Mouse (Mus musculus) midbrain, postnatal 0 days (tissue): ENCODE measurements at regions not wholly inside any gene's neighbourhood (a gene's known extent, or its start where the extent isn't known, plus 50 kb on each side); places are given as distances from the start of the nearest gene placed in this dataset.

Experiments used
- ATAC-seq: fragments of 200-750 bp; cut with Nextera tagmentation; 2 replicates; pipeline ENCODE4 v1.8.0; 2017; ENCODE audit warnings: moderate number of reproducible peaks, mild to moderate bottlenecking, moderate TSS enrichment, moderate library complexity; ENCODE audit not compliant: low FRiP score
- DNase-seq: peaks from one replicate; pipeline ENCODE4 v3.0.0-alpha.2; 2015; ENCODE audit warnings: low spot score
- H3K27ac ChIP-seq: fragments of 300-500 bp; sonication (generic); 2 replicates; pipeline ENCODE4 v1.5.1; 2014; ENCODE audit warnings: low read depth, mild to moderate bottlenecking, low read length, mixed read lengths
- H3K27me3 ChIP-seq: fragments of 300-500 bp; sonication (generic); 2 replicates; pipeline ENCODE4 v1.6.1; 2014; ENCODE audit warnings: low read length, control low read depth, mixed read lengths; ENCODE audit not compliant: insufficient read depth
- H3K36me3 ChIP-seq: fragments of 300-500 bp; sonication (generic); 2 replicates; pipeline ENCODE4 v1.6.1; 2014; ENCODE audit warnings: low read length, control low read depth, mixed read lengths; ENCODE audit not compliant: insufficient read depth
- H3K4me1 ChIP-seq: fragments of 300-500 bp; sonication (generic); 2 replicates; pipeline ENCODE4 v1.6.1; 2014; ENCODE audit warnings: mild to moderate bottlenecking, control low read depth, antibody characterized with exemption, low read length, mixed read lengths; ENCODE audit not compliant: insufficient read depth
- H3K4me2 ChIP-seq: fragments of 300-500 bp; sonication (generic); 2 replicates; pipeline ENCODE4 v1.6.1; 2014; ENCODE audit warnings: low read depth, mild to moderate bottlenecking, low read length, mixed read lengths; ENCODE audit not compliant: poor library complexity, severe bottlenecking
- H3K4me3 ChIP-seq: fragments of 300-500 bp; sonication (generic); 2 replicates; pipeline ENCODE4 v1.5.1; 2014; ENCODE audit warnings: low read depth, mild to moderate bottlenecking, low read length, moderate library complexity
- H3K9ac ChIP-seq: fragments of 300-500 bp; sonication (generic); replicated peaks from 2 replicates; pipeline ENCODE4 v1.6.1; 2014; ENCODE audit warnings: mild to moderate bottlenecking, low read length, moderate library complexity, mixed read lengths; ENCODE audit not compliant: poor library complexity, severe bottlenecking
- H3K9me3 ChIP-seq: fragments of 300-500 bp; sonication (generic); 2 replicates; pipeline ENCODE4 v1.6.1; 2016; ENCODE audit warnings: low read length, control low read depth
- CTCF ChIP-seq: IDR thresholded peaks from 2 replicates; pipeline ENCODE4 v1.5.1; 2016; ENCODE audit warnings: antibody characterized with exemption, mild to moderate bottlenecking
- WGBS: fragments of 180-500 bp; shearing (Covaris S2); extraction: QIAGEN DNeasy Blood & Tissue Kit; methylation state at CpG from one replicate; pipeline ENCODE4 v1.1.7; 2014; 5-methylcytosine and 5-hydroxymethylcytosine counted together

DNA sequence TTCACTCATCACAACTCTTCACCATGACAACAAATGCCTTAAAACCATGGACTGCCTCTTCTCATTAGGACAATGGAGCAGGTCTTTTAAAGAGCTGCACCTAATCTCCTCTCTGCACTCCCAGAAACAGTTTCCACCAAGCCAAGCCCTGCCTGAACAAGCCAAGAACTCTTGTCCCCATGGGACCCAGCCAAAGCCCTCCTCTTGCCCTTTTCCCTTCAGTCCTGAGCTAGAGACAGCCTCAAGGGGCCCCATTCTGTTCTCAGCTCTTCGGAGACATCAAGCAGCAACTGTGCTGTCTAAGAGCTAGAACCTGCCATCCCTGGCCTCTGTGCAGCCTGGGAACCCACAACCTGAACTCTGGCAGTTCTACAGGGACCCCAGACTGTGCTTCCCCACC lies 345.0 kb upstream of the Irak1bp1 start:
- TF ChIP-seq CTCF, result no peak
- WGBS, result 81% methylated on average over 1 of the region's 1 CpGs
- Histone ChIP-seq H3K4me3 (no peak overlapping the region), H3K36me3 (no peaks in the 10 kb centered on the region), H3K9ac (no peak overlapping the region), H3K4me2 (no peak overlapping the region), H3K4me1 (no peaks in the 10 kb centered on the region), H3K27ac (no peak overlapping the region), H3K9me3 (0 out of 2 replicates have a peak, but pooled peaks cover 4% of the 10 kb centered on the region), H3K27me3 (no peaks in the 10 kb centered on the region)
- no peak for DNase-seq
- no peak for ATAC-seq

GRCm38 (mm10) chr9:82493440-82493839 lies 335.9 kb upstream of the Irak1bp1 start:
- Histone ChIP-seq H3K27me3 (no peaks in the 10 kb centered on the region), H3K9ac (no peak overlapping the region), H3K4me2 (no peak overlapping the region), H3K36me3 (no peaks in the 10 kb centered on the region), H3K4me1 (no peaks in the 10 kb centered on the region), H3K4me3 (no peak overlapping the region), H3K27ac (no peak overlapping the region), H3K9me3 (no peaks in the 10 kb centered on the region)
- ATAC-seq (no peak), DNase-seq (no peak)
- no peak for TF ChIP-seq CTCF

- Histone ChIP-seq H3K27me3 (no peaks in the 10 kb centered on the region), H3K9ac (no peak overlapping the region), H3K4me2 (no peak overlapping the region), H3K27ac (no peak overlapping the region), H3K9me3 (no peaks in the 10 kb centered on the region), H3K4me3 (no peak overlapping the region), H3K4me1 (no peaks in the 10 kb centered on the region), H3K36me3 (no peaks in the 10 kb centered on the region)
- no peak for ATAC-seq
- no peak for TF ChIP-seq CTCF
- WGBS, result 25% methylated on average over 2 of the region's 2 CpGs
- DNase-seq, result peak; percentile 70
These were observed 319.3 kb upstream of the Irak1bp1 start for GRCm38 (mm10) chr9:82510014-82510413.

DNA sequence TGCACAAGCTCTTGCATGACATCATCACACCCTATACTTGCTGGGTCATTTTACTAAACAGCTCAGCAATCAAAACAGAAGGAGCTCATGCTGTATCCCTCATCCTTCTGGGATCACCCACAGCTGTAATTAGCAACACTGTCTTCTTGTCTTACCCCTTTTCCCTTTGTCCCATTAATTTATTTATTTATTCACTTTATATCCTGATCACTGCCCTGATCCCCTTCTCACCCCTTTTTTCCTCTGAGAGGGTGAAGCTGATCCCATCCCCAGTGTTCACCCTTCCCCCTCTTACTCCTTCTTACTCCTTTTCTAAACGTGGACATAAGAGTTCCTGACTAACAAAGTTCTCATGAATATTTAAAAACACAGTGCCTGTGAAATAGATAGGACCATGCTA lies 310.3 kb upstream of the Irak1bp1 start:
- no peak overlapping the region for H3K9ac ChIP-seq
- H3K27me3 ChIP-seq, result no peaks in the 10 kb centered on the region
- DNase-seq, result no peak
- no peaks in the 10 kb centered on the region for H3K9me3 ChIP-seq
- no peaks in the 10 kb centered on the region for H3K4me1 ChIP-seq
- H3K4me2 ChIP-seq, result no peak overlapping the region
- H3K4me3 ChIP-seq, result no peak overlapping the region
- no peak overlapping the region for H3K27ac ChIP-seq
- TF ChIP-seq CTCF, result no peak
- H3K36me3 ChIP-seq, result no peaks in the 10 kb centered on the region
- 19% methylated on average over 1 of the region's 1 CpGs for WGBS
- ATAC-seq, result no peak

DNA sequence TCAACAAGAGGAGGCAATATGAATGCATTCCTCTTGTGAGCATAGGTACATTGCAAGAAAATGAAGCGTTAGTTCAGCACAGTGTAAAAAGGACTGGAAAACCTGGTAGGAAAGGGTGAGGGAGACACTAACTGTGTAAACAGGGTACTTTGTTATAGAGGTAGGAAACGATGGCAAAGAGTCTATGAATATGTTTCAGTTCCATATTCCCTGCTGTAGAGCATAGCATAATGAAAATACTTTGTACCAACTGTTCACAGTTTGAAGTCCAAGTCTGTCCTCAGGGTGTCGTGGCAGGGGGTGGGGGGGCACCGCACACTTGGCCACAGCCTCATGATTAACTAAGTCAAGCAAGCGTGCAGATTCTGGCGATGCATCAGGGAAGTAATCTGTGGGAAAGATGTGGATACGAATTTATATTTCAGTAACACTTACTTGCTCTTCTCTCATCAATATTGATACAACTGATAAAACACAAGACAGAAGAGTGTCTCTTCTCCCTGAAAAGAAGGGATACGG lies 301.4 kb upstream of the Irak1bp1 start:
- no peak overlapping the region for H3K9ac ChIP-seq
- ATAC-seq (no peak; the same call in 1 of the 2 replicates), DNase-seq (peak; percentile 17)
- no peak for TF ChIP-seq CTCF
- H3K27ac ChIP-seq, result no peak overlapping the region
- H3K4me1 ChIP-seq, result no peaks in the 10 kb centered on the region
- H3K27me3 ChIP-seq, result no peaks in the 10 kb centered on the region
- H3K9me3 ChIP-seq, result no peaks in the 10 kb centered on the region
- no peaks in the 10 kb centered on the region for H3K36me3 ChIP-seq
- no peak overlapping the region for H3K4me2 ChIP-seq
- 71% methylated on average over 8 of the region's 8 CpGs for WGBS
- H3K4me3 ChIP-seq, result no peak overlapping the region

- Histone ChIP-seq H3K9me3 (no peaks in the 10 kb centered on the region), H3K27me3 (no peaks in the 10 kb centered on the region), H3K9ac (no peak overlapping the region), H3K4me3 (no peak overlapping the region), H3K27ac (no peak overlapping the region), H3K36me3 (no peaks in the 10 kb centered on the region), H3K4me2 (no peak overlapping the region), H3K4me1 (no peaks in the 10 kb centered on the region)
- WGBS, result 58% methylated on average over 6 of the region's 6 CpGs
- ATAC-seq, result 0 out of 2 replicates have a peak, but pooled peaks have one; percentile 31
- DNase-seq, result no peak
- TF ChIP-seq CTCF, result no peak
These were observed 276.6 kb upstream of the Irak1bp1 start for GRCm38 (mm10) chr9:82552726-82553125.
